Mouse (Mus musculus) common myeloid progenitor, adult 5-6 weeks (primary cell): ENCODE data around the gene Tnfrsf1a. TPM values are rescaled to one million over a fixed set of nuclear protein-coding genes. Genes with fewer than 3 reads are reported as not detected.
A peak's percentile ranks its signal among the peaks of the same experiment; 100 is the strongest.

Source experiments
- ATAC-seq: replicated peaks from 2 replicates; pipeline ENCODE4 v1.8.0; 2016; ENCODE audit warnings: low read depth, mild to moderate bottlenecking, moderate TSS enrichment, inconsistent platforms; ENCODE audit not compliant: poor library complexity, severe bottlenecking
- total RNA-seq: library from RNA; stranded (forward); fragments of 200-1000, 187-1606 nt; gene quantifications from 2 replicates; pipeline ENCODE4 v1.2.3, GENCODE M21; 2017

Gene Tnfrsf1a
- total RNA-seq, 1 experiment from 2014 or later: 28.3 TPM

- ATAC-seq: no peak
Observed at GRCm38 (mm10) chr6:125351368-125352045, 2.3 kb downstream of the Tnfrsf1a start.

- no peak for ATAC-seq
Observed at GRCm38 (mm10) chr6:125352046-125352384, 2.9 kb downstream of the Tnfrsf1a start.

DNA sequence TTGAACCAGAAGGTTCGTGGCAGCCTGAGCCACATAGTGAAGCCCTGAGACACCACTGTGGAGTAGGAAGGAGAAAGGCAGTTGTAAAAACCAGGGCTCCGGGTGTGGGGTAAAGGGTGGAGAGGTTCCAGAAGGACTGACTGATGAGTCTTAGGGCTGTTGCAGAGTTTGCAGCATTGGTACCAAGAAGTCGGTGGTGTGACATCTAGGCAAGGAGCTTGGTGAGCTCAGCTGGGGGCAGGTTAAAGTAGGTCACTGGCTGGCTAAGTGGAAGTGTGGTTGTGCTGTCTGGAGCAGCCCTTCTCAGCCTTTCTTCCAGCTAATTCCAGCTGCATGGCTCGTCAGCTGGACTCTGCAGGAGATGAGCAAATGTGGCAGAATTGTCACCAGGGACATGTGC, 3.6 kb downstream of the Tnfrsf1a start:
- ATAC-seq: no peak

DNA sequence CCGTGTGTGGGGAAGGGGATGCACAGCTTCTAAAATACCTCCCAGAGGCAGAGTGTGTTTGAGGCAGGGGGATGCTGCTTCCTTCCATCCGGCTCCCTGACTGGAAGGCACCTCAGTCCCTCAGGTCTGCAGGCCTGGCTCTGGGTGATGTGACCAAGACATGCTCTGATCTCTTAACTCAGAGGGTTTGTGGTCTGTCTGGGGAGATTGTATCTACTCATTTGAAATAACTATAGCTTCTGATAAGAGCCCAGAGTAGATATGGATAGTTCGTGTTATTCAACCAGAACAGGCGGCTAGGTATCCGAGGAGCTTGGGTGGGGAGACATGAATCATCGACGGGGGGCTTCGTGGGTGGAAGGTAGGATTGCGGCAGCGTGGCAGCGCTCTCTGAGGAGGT, 4.1 kb downstream of the Tnfrsf1a start:
- ATAC-seq: no peak

DNA sequence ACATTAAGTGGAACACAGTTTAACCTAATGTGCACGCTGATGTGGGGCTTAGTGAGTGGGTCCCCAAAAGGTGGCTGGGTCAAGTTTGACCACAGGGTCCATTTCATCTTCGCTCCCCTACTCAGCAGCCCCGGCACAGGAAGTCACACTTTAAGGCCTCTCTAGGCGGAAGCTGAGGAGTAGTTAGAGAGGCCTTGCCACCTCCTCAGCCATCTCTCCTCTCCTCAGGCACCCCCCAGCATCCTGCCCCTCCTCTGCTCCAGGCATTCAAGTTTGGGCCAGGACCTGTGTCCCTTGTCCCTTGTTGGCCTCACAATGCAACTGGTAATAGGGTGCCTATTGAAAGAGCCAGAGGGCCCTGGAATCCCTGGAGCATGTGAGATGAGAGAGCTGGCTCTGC, 4.5 kb downstream of the Tnfrsf1a start:
- no peak for ATAC-seq

- no peak for ATAC-seq
Observed at GRCm38 (mm10) chr6:125354352-125355151, 5.4 kb downstream of the Tnfrsf1a start.

GRCm38 (mm10) chr6:125355197-125355741, 6.1 kb downstream of the Tnfrsf1a start:
- peak; percentile 40 for ATAC-seq

- ATAC-seq: no peak
Observed at GRCm38 (mm10) chr6:125356264-125356663, 7.1 kb downstream of the Tnfrsf1a start.

- ATAC-seq: no peak
Observed at GRCm38 (mm10) chr6:125357334-125357733, 8.2 kb downstream of the Tnfrsf1a start.

DNA sequence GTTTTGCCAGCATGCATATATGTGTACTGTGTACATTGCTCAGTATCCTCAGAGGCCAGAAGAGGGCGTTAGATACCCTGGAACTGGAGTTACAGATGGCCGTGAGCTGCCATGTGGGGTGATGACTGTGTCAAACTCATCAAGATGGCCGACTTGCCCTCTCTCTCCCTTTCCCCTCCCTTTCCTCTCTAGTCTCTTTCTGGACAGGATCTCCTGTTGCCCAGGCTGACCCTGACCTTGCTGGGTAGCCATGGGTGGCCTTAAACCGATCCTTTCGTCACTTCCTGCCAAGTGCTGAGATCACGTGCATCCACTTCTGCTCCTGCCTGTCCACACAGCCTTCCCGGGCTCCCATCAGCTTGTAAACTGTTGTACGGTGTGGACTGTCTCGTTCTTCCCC, 10.8 kb downstream of the Tnfrsf1a start:
- ATAC-seq: no peak

GRCm38 (mm10) chr6:125360846-125361245, 11.7 kb downstream of the Tnfrsf1a start:
- no peak for ATAC-seq

DNA sequence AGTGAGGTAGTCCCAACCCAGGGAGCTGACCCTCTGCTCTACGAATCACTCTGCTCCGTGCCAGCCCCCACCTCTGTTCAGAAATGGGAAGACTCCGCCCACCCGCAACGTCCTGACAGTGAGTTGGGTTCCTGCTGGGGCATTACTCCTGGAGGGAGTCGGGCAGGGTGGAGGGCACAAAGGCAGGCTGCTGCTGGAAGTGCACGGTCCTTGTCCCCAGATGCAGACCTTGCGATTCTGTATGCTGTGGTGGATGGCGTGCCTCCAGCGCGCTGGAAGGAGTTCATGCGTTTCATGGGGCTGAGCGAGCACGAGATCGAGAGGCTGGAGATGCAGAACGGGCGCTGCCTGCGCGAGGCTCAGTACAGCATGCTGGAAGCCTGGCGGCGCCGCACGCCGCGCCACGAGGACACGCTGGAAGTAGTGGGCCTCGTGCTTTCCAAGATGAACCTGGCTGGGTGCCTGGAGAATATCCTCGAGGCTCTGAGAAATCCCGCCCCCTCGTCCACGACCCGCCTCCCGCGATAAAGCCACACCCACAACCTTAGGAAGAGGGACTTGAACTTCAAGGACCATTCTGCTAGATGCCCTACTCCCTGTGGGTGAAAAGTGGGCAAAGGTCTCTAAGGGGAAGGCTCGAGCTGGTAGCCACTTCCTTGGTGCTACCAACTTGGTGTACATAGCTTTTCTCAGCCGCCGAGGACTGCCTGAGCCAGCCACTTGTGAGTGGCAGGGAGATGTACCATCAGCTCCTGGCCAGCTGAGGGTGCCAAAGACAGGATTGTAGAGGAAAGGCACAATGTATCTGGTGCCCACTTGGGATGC, 12.5 kb downstream of the Tnfrsf1a start:
- ATAC-seq: peak; percentile 45

DNA sequence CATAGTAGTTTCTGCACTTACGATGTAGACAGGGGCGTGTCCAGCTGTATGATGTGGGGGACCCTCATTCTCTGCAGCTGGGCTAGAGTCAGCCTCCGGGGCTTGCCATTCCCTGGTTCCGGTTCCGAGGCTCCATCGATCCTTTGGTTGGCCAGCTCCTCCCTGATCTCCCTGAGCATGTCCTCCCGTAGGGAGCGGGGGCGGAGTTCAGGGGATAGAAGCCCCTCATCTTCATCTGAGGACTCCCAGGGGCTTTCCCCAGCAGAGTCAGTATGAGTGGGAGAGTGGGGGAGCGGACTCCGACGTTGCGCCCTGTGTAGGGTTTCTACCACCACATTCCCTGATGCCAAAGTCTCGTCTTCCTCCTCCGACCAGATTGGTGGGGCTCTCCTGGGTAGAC, 13.9 kb downstream of the Tnfrsf1a start:
- ATAC-seq: no peak

GRCm38 (mm10) chr6:125363451-125364242, 14.5 kb downstream of the Tnfrsf1a start:
- ATAC-seq: no peak

GRCm38 (mm10) chr6:125364448-125364847, 15.3 kb downstream of the Tnfrsf1a start:
- 0 out of 2 replicates have a peak, but pooled peaks have one; percentile 24 for ATAC-seq

DNA sequence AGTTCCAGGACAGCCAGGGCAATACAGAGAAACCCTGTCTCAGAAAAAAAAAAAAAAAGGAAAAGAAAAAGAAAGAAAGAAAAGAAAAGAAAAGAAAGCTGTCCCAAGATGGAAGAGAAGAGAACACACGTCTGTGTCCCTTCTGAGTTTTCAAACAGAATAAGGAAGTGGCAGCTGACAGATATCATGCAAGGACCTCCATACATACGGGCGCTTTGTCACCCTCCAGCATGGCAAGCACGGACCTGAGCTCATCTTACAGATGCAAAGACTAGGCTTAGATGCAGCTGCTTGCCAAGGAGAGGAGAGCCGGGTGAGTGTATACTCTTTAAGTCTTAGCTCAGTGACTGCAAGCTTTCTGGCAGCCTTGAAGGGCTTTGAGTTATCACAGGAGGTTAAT, 16.4 kb downstream of the Tnfrsf1a start:
- no peak for ATAC-seq

DNA sequence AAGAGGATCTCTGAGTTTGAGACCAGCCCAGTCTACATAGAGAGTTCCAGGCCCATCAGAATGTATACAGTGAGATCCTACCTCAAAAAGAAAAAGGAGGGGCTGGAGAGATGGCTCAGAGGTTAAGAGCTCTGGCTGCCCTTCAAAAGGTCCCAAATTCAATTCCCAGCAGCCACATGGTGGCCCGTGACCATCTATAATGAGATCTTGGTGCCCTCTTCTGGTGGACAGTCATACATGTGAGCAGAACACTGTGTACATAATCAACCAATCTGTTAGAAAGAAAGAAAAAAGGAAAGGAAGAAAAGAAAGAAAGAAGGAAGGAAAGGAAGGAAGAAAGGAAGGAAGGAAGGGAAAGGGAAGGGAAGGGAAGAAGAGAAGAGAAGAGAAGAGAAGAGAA, 17.0 kb downstream of the Tnfrsf1a start:
- ATAC-seq: no peak

DNA sequence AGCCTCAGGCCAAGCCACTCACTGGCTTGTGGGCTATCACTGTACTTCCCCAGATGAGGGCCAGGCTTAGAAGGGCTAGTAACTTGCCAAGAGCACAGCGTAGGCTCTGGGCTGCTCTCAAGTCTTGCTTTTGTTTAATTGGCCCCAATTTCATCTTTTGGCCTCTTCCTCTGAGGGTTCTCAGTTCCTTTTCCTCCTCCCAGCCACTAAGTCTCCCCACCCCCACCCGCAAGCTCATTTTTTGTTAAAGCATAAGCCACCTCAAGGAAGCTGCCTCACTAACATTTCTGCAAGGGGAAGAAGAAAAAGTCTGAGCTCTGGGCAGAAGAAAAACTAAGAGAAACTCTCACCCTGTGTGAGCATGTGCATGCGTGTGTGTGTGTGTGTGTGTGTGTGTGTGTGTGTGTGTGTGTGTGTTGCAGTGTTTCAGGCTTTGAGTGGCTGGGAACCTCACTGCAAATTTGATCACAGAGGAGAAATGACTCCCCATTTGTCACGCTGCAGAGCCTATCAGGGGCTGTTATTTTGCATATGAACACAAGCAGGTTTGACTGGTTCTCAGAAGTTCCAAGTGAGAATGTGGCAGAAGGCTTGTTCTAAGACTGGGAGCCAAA, 18.7 kb downstream of the Tnfrsf1a start:
- ATAC-seq: peak; percentile 76

- no peak for ATAC-seq
Observed at GRCm38 (mm10) chr6:125377042-125377441, 27.9 kb downstream of the Tnfrsf1a start.
